Mouse (Mus musculus): Measurements from ENCODE around the gene Fam219a.

GRCm38 (mm10) chr4:41504325-41504724 is 65.0 kb downstream of the Fam219a start:
- TF ChIP-seq USF1 (IDR thresholded peaks at IDR 0.05; ENCODE audit: low read depth) = no peak
- TF ChIP-seq MAX (IDR thresholded peaks at IDR 0.05) = no peak
- TF ChIP-seq CTCF (IDR thresholded peaks at IDR 0.05; ENCODE audit: control insufficient read depth, insufficient read depth, insufficient read length) = no peak
- no peak for TF ChIP-seq CEBPB (IDR thresholded peaks at IDR 0.05; ENCODE audit: low read depth)

Data from C2C12 (cell line).